Mouse (Mus musculus) testis, adult 2 months (tissue): ENCODE measurements around the gene Ugt1a6a.

Experiments
- CTCF ChIP-seq: fragments of 200-500 bp; IDR thresholded peaks from 2 replicates; pipeline ENCODE4 v1.5.1; 2012; ENCODE audit warnings: low read depth, mild to moderate bottlenecking, inconsistent platforms, low read length, moderate library complexity; ENCODE audit not compliant: control insufficient read depth, insufficient read depth, insufficient replicate concordance
- POLR2A ChIP-seq: fragments of 200-500 bp; IDR thresholded peaks from 2 replicates; pipeline ENCODE4 v1.6.1; 2012; ENCODE audit warnings: low read depth, mild to moderate bottlenecking, inconsistent platforms, low read length, moderate library complexity; ENCODE audit not compliant: control insufficient read depth

DNA sequence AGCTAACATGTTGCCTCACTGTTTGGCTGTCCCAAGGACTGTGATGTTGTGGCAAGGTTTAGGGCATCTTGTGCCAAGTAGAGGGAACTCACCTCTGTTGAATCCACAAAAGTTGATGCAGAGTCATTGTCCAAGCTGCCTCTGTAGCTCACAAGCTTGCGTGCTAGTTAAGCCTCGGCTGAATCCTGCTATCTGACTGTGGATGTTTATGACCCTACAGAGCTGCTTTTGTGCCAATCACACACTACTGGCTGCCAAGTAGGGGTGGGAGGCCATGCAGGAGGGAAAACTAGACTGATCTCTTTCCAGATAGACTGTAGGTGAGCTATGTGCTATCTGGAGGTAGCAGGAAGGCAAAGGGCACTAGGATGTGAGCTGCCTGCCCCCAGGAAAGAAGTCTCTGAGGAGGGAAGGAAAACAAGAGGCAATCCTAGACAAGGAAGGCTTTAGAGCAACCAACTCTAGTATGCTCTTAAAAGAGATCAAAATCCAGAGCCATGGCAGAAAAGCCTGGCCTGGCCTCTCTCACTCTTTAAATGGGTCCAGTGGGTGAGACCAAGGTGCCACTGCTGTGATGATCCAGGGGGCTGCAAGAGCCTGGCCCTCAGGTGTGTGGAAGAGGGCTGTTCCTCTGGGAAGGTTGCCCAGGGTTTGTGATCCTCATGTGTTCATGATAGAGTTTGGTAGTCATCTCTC, 79.3 kb downstream of the Ugt1a6a start:
- TF ChIP-seq CTCF (no peak), POLR2A (no peak)
